ENCODE assay signal across 25 mouse cellular contexts in genomic region chr5:135529310-135529709, GRCm38 (mm10). TPM values are rescaled to one million over a fixed set of nuclear protein-coding genes. Genes with fewer than 3 reads are reported as not detected.
A peak's percentile ranks its signal among the peaks of the same experiment; 100 is the strongest.
DNase-seq lines count a peak whose midpoint lies in the region; ATAC-seq and TF ChIP-seq lines count a peak whose summit lies in the region.
"Had no signal": no experiment of that assay in that cellular context is flagged by ENCODE, and none has a peak within 500 bp of the region (broad histone marks: within the 10 kb centered on the region; RNA-seq: fewer than 3 reads in every experiment).

No protein-coding gene starts in this region.

- TF ChIP-seq CTCF in forebrain, postnatal 0 days (IDR thresholded peaks at IDR 0.05; ENCODE audit: low read depth), result peak; percentile 56
- TF ChIP-seq CTCF in left cerebral cortex, adult 2 months (IDR thresholded peaks at IDR 0.05), result peak; percentile 55

- H3K36me3 ChIP-seq in forebrain, postnatal 0 days (ENCODE audit: insufficient read depth), result no peaks in the 10 kb centered on the region
- no peaks in the 10 kb centered on the region for H3K36me3 ChIP-seq in forebrain, embryonic 11.5 days (ENCODE audit: control insufficient read depth, insufficient read depth, low read length)
- H3K36me3 ChIP-seq: forebrain, embryonic 10.5 days; intestine, embryonic 15.5 days; midbrain, embryonic 12.5 days had no signal

- H3K27ac ChIP-seq in forebrain, postnatal 0 days (ENCODE audit: low read depth, low read length), result no peak overlapping the region
- no peak overlapping the region for H3K27ac ChIP-seq in forebrain, embryonic 11.5 days (ENCODE audit: low read depth, low read length)
- H3K27ac ChIP-seq in left cerebral cortex, adult 2 months, result no peak overlapping the region
- H3K27ac ChIP-seq: embryonic facial prominence, embryonic 12.5 days; forebrain, embryonic 10.5 days; heart, embryonic 10.5 days; intestine, embryonic 15.5 days; limb, embryonic 15.5 days; midbrain, embryonic 12.5 days had no signal

- H3K4me2 ChIP-seq in forebrain, postnatal 0 days (ENCODE audit: low read depth), result no peak overlapping the region
- H3K4me2 ChIP-seq in forebrain, embryonic 11.5 days (ENCODE audit: low read depth, low read length, severe bottlenecking), result no peak overlapping the region
- H3K4me2 ChIP-seq: embryonic facial prominence, embryonic 12.5 days; intestine, embryonic 15.5 days; limb, embryonic 15.5 days; midbrain, embryonic 12.5 days had no signal

- no peak for ATAC-seq in forebrain, postnatal 0 days
- no peak for ATAC-seq in forebrain, embryonic 11.5 days (replicated peaks; ENCODE audit: low FRiP score)
- ATAC-seq: intestine, embryonic 15.5 days had no signal

- intact Hi-C loops in left cerebral cortex, adult 2 months (cut with DNase I), result no loop called here

- no peaks in the 10 kb centered on the region for H3K9me3 ChIP-seq in forebrain, postnatal 0 days (ENCODE audit: low read length)
- no peaks in the 10 kb centered on the region for H3K9me3 ChIP-seq in forebrain, embryonic 11.5 days (ENCODE audit: control insufficient read depth, low read length)
- H3K9me3 ChIP-seq: embryonic facial prominence, embryonic 12.5 days; forebrain, embryonic 10.5 days; heart, embryonic 10.5 days; intestine, embryonic 15.5 days; limb, embryonic 15.5 days; midbrain, embryonic 12.5 days had no signal

- no peak for DNase-seq in forebrain, postnatal 0 days
- DNase-seq in forebrain, embryonic 11.5 days (ENCODE audit: low spot score), result no peak
- DNase-seq in left cerebral cortex, adult 2 months (ENCODE audit: extremely low spot score in 1 of 2, low spot score in 2 of 2), result no peak
- DNase-seq in left cerebral cortex, adult 18-20 months (ENCODE audit: low spot score in 2 of 2), result no peak
- DNase-seq in A20 (ENCODE audit: low read depth, low spot score), result peak; percentile 30
- peak; percentile 23 for DNase-seq in brain, adult 2 months (ENCODE audit: low read depth, low spot score)
- no peak for DNase-seq in testis, postnatal 10 days (ENCODE audit: low spot score)
- DNase-seq in layer of hippocampus, adult 8-10 months (ENCODE audit: low spot score in 2 of 2), result no peak
- DNase-seq: adrenal gland, adult 8-10 months; cerebellum, adult 9-10 months; heart, postnatal 4 days; kidney, postnatal 4 days had no signal

- no peak overlapping the region for H3K4me3 ChIP-seq in forebrain, postnatal 0 days (ENCODE audit: low read depth, low read length)
- no peak overlapping the region for H3K4me3 ChIP-seq in forebrain, embryonic 11.5 days (ENCODE audit: low read depth, low read length)
- H3K4me3 ChIP-seq in left cerebral cortex, adult 2 months, result no peak overlapping the region
- H3K4me3 ChIP-seq: embryonic facial prominence, embryonic 12.5 days; forebrain, embryonic 10.5 days; heart, embryonic 10.5 days; intestine, embryonic 15.5 days; limb, embryonic 15.5 days; midbrain, embryonic 12.5 days had no signal

- H3K9ac ChIP-seq in forebrain, postnatal 0 days, result no peak overlapping the region
- no peak overlapping the region for H3K9ac ChIP-seq in forebrain, embryonic 11.5 days (ENCODE audit: low read length)
- H3K9ac ChIP-seq: embryonic facial prominence, embryonic 12.5 days; intestine, embryonic 15.5 days; limb, embryonic 15.5 days; midbrain, embryonic 12.5 days had no signal

- H3K4me1 ChIP-seq in forebrain, postnatal 0 days (ENCODE audit: insufficient read depth), result no peaks in the 10 kb centered on the region
- H3K4me1 ChIP-seq in forebrain, embryonic 11.5 days (replicated peaks; ENCODE audit: control insufficient read depth, insufficient read depth, low read length), result no peaks in the 10 kb centered on the region
- H3K4me1 ChIP-seq: embryonic facial prominence, embryonic 12.5 days had no signal

- no peaks in the 10 kb centered on the region for H3K27me3 ChIP-seq in forebrain, postnatal 0 days (ENCODE audit: insufficient read depth, low read length)
- no peaks in the 10 kb centered on the region for H3K27me3 ChIP-seq in forebrain, embryonic 11.5 days (ENCODE audit: control insufficient read depth, insufficient read depth, low read length)
- H3K27me3 ChIP-seq: embryonic facial prominence, embryonic 12.5 days; intestine, embryonic 15.5 days; limb, embryonic 15.5 days; midbrain, embryonic 12.5 days had no signal

- 70% methylated on average over 3 of the region's 3 CpGs for WGBS in forebrain, postnatal 0 days
- WGBS in forebrain, embryonic 11.5 days, result 78% methylated on average over 3 of the region's 3 CpGs

RNA-seq across cellular contexts. Expression of gene Hip1, which starts 15.6 kb away (rescaled TPM):
- 73.6 and 91.1 TPM in 2 replicates for total RNA-seq in forebrain, postnatal 0 days (2014; rRNA removed)
- 12.9 and 22.5 TPM in 2 replicates for polyA plus RNA-seq in forebrain, postnatal 0 days (2015; fragmentation: Nextera tagmentation; extraction: Ambion mirVana)
- polyA plus RNA-seq in forebrain, embryonic 11.5 days (2014; fragmentation: Nextera tagmentation; extraction: Ambion mirVana), result 70.3 and 76.5 TPM in 2 replicates
- total RNA-seq in left cerebral cortex, adult 2 months (2021), result 10 to 100 TPM; 48.7 to 51.9 TPM
- 10 to 100 TPM; 38.6 to 45.8 TPM for total RNA-seq in left cerebral cortex, adult 18-20 months (2021)
- total RNA-seq in layer of hippocampus, adult 8-10 months (2022), result 10 to 100 TPM; 34.4 to 48.8 (median 44.9) TPM

RNA-seq across cellular contexts. Expression of gene Ccl26, which starts 34.1 kb away (rescaled TPM):
- not detected in 2 replicates for total RNA-seq in forebrain, postnatal 0 days (2014; rRNA removed)
- polyA plus RNA-seq in forebrain, postnatal 0 days (2015; fragmentation: Nextera tagmentation; extraction: Ambion mirVana), result not detected in 2 replicates
- not detected in 2 replicates for polyA plus RNA-seq in forebrain, embryonic 11.5 days (2014; fragmentation: Nextera tagmentation; extraction: Ambion mirVana)
- not detected for total RNA-seq in left cerebral cortex, adult 2 months (2021)
- not detected for total RNA-seq in left cerebral cortex, adult 18-20 months (2021)
- total RNA-seq in layer of hippocampus, adult 8-10 months (2022), result not detected
- total RNA-seq: adrenal gland, adult 8-10 months; gastrocnemius, adult 18-20 months; heart, postnatal 4 days; left cerebral cortex, adult 8-10 months had no signal
- polyA plus RNA-seq: C2C12; embryonic facial prominence, embryonic 12.5 days; forebrain, embryonic 10.5 days; heart, embryonic 10.5 days; intestine, embryonic 15.5 days; limb, embryonic 15.5 days; lung, embryonic 16.5 days; midbrain, embryonic 12.5 days; neural tube, embryonic 11.5 days; spleen, adult 2 months; testis, adult 2 months had no signal

RNA-seq across cellular contexts. Expression of gene Ccl24, which starts 43.5 kb away (rescaled TPM):
- 0.62 and 2.4 TPM in 2 replicates for total RNA-seq in forebrain, postnatal 0 days (2014; rRNA removed)
- polyA plus RNA-seq in forebrain, postnatal 0 days (2015; fragmentation: Nextera tagmentation; extraction: Ambion mirVana), result 2.4 and 2.7 TPM in 2 replicates
- 0.99 and 1.1 TPM in 2 replicates for polyA plus RNA-seq in forebrain, embryonic 11.5 days (2014; fragmentation: Nextera tagmentation; extraction: Ambion mirVana)
- total RNA-seq in left cerebral cortex, adult 2 months (2021), result under 1 TPM in 1 of 2 experiments, not detected in 1; 0.68 TPM
- under 1 TPM in 1 of 2 experiments, not detected in 1; 0.42 TPM for total RNA-seq in left cerebral cortex, adult 18-20 months (2021)
- under 1 TPM in 1 of 4 experiments, not detected in 3; 0.61 TPM for total RNA-seq in layer of hippocampus, adult 8-10 months (2022)
- total RNA-seq: left cerebral cortex, adult 8-10 months had no signal
- polyA plus RNA-seq: C2C12 had no signal

Comparison
In these comparisons a context has a peak if more than half of its experiments do, and no peak if none do; other contexts are left out.
1. DNase-seq: peak in A20 (single experiment) and brain, adult 2 months (single experiment); none in forebrain, postnatal 0 days (single experiment), forebrain, embryonic 11.5 days (single experiment), left cerebral cortex, adult 2 months (0 of 2), left cerebral cortex, adult 18-20 months (0 of 2), testis, postnatal 10 days (single experiment) and layer of hippocampus, adult 8-10 months (0 of 2).